In the genomic region with DNA sequence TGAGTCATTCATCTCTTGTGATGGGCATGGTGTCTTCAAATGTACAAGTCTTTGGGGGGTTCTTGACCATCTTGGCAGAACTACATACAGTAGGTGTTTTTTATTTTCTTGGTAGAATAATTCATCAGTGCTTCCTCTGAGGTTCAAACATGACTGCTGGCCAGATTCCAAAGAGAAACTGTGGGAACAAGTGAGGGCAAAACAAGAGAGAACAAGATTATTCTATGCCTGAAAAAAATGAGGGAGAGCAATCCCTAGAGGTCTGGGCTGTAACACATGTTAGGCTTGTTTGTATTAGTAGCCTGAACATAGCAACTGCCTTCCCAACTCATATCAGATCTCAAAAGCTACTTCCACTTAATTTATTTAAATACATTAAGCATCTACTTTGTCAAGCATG, we compare ENCODE assay signal across 27 mouse cellular contexts. TPM values are rescaled to one million over a fixed set of nuclear protein-coding genes. Genes with fewer than 3 reads are reported as not detected.
DNase-seq lines count a peak whose midpoint lies in the region; ATAC-seq and TF ChIP-seq lines count a peak whose summit lies in the region.
"Had no signal": no experiment of that assay in that cellular context is flagged by ENCODE, and none has a peak within 500 bp of the region (broad histone marks: within the 10 kb centered on the region; RNA-seq: fewer than 3 reads in every experiment).

No protein-coding gene starts in this region.

- H3K9me3 ChIP-seq in forebrain, embryonic 16.5 days (ENCODE audit: control insufficient read depth, low read length) = no peaks in the 10 kb centered on the region
- no peaks in the 10 kb centered on the region for H3K9me3 ChIP-seq in forebrain, embryonic 13.5 days (replicated peaks)
- no peaks in the 10 kb centered on the region for H3K9me3 ChIP-seq in limb, embryonic 14.5 days (ENCODE audit: control insufficient read depth, low read length)
- H3K9me3 ChIP-seq in limb, embryonic 10.5 days (replicated peaks) = no peaks in the 10 kb centered on the region
- H3K9me3 ChIP-seq: forebrain, embryonic 10.5 days; G1E; heart, embryonic 15.5 days; limb, embryonic 15.5 days; lung, embryonic 15.5 days had no signal

- no peak overlapping the region for H3K27ac ChIP-seq in forebrain, embryonic 16.5 days (ENCODE audit: low read length)
- no peak overlapping the region for H3K27ac ChIP-seq in forebrain, embryonic 13.5 days
- H3K27ac ChIP-seq in limb, embryonic 14.5 days (replicated peaks; ENCODE audit: low read depth, low read length) = no peak overlapping the region
- H3K27ac ChIP-seq in limb, embryonic 10.5 days = no peak overlapping the region
- H3K27ac ChIP-seq: forebrain, embryonic 10.5 days; heart, embryonic 15.5 days; limb, embryonic 15.5 days; liver, embryonic 14.5 days; lung, embryonic 15.5 days had no signal

- H3K4me3 ChIP-seq in forebrain, embryonic 16.5 days (replicated peaks; ENCODE audit: low read length) = no peak overlapping the region
- no peak overlapping the region for H3K4me3 ChIP-seq in forebrain, embryonic 13.5 days
- no peak overlapping the region for H3K4me3 ChIP-seq in limb, embryonic 14.5 days (replicated peaks; ENCODE audit: low read length)
- H3K4me3 ChIP-seq in limb, embryonic 10.5 days = no peak overlapping the region
- H3K4me3 ChIP-seq: forebrain, embryonic 10.5 days; heart, embryonic 15.5 days; limb, embryonic 15.5 days; lung, embryonic 15.5 days had no signal

- 0 out of 2 replicates have a peak, but pooled peaks have one; percentile 43 for ATAC-seq in forebrain, embryonic 16.5 days
- no peak for ATAC-seq in forebrain, embryonic 13.5 days
- no peak for ATAC-seq in limb, embryonic 14.5 days (ENCODE audit: low FRiP score, low read depth)
- ATAC-seq: activated CD4-positive, CD25-positive, alpha-beta regulatory T cell, adult 4 months had no signal

- DNase-seq in limb, embryonic 14.5 days (ENCODE audit: low spot score) = peak; percentile 20
- DNase-seq in limb, embryonic 10.5 days (ENCODE audit: low spot score) = no peak
- DNase-seq in MN1 (ENCODE audit: low spot score) (peak; percentile 52), adipocyte (ENCODE audit: low spot score) (peak; percentile 34)
- DNase-seq in urinary bladder, postnatal 36 days (ENCODE audit: low spot score in 2 of 2) = no peak
- DNase-seq: adrenal gland, postnatal 10 days; B cell, adult 2 months; cerebellum, adult 8-10 months; gastrocnemius, postnatal 25 days; heart, postnatal 36 days; kidney, adult 11 months; kidney, postnatal 4 days; layer of hippocampus, adult 9-11 months; lung, postnatal 4 days; retina, postnatal 1 day; right cerebral cortex, postnatal 25 days; spleen, adult 18-20 months had no signal

- no peak for TF ChIP-seq POLR2A in limb, embryonic 14.5 days (IDR thresholded peaks at IDR 0.05; ENCODE audit: borderline replicate concordance, extremely low read depth, insufficient read depth, insufficient read length)

- H3K4me1 ChIP-seq in forebrain, embryonic 16.5 days (replicated peaks; ENCODE audit: control insufficient read depth, insufficient read depth, low read length) = no peaks in the 10 kb centered on the region
- 0 out of 2 replicates have a peak, but pooled peaks cover 3% of the 10 kb centered on the region for H3K4me1 ChIP-seq in forebrain, embryonic 13.5 days
- H3K4me1 ChIP-seq in limb, embryonic 14.5 days (ENCODE audit: control insufficient read depth, insufficient read depth, low read length) = no peaks in the 10 kb centered on the region
- no peaks in the 10 kb centered on the region for H3K4me1 ChIP-seq in limb, embryonic 10.5 days
- H3K4me1 ChIP-seq: forebrain, embryonic 10.5 days; heart, embryonic 15.5 days; limb, embryonic 15.5 days; lung, embryonic 15.5 days had no signal

- H3K27me3 ChIP-seq in forebrain, embryonic 16.5 days (replicated peaks; ENCODE audit: control insufficient read depth, insufficient read depth, low read length) = no peaks in the 10 kb centered on the region
- H3K27me3 ChIP-seq in forebrain, embryonic 13.5 days = no peaks in the 10 kb centered on the region
- no peaks in the 10 kb centered on the region for H3K27me3 ChIP-seq in limb, embryonic 14.5 days (ENCODE audit: control insufficient read depth, insufficient read depth, low read length)
- H3K27me3 ChIP-seq in limb, embryonic 10.5 days (ENCODE audit: low read depth, poor library complexity, severe bottlenecking) = no peaks in the 10 kb centered on the region
- H3K27me3 ChIP-seq: CH12.LX; heart, embryonic 15.5 days; limb, embryonic 15.5 days; lung, embryonic 15.5 days had no signal

- H3K9ac ChIP-seq in forebrain, embryonic 16.5 days (replicated peaks; ENCODE audit: low read depth, low read length) = no peak overlapping the region
- no peak overlapping the region for H3K9ac ChIP-seq in forebrain, embryonic 13.5 days
- no peak overlapping the region for H3K9ac ChIP-seq in limb, embryonic 14.5 days (ENCODE audit: low read depth, low read length, severe bottlenecking)
- H3K9ac ChIP-seq: heart, embryonic 15.5 days; limb, embryonic 15.5 days; liver, embryonic 14.5 days; lung, embryonic 15.5 days had no signal

- H3K4me2 ChIP-seq in forebrain, embryonic 16.5 days (ENCODE audit: low read length) = no peak overlapping the region
- no peak overlapping the region for H3K4me2 ChIP-seq in forebrain, embryonic 13.5 days
- no peak overlapping the region for H3K4me2 ChIP-seq in limb, embryonic 14.5 days (replicated peaks; ENCODE audit: low read depth, low read length, severe bottlenecking)
- H3K4me2 ChIP-seq: heart, embryonic 15.5 days; limb, embryonic 15.5 days; lung, embryonic 15.5 days had no signal

- no peaks in the 10 kb centered on the region for H3K36me3 ChIP-seq in forebrain, embryonic 16.5 days (ENCODE audit: control insufficient read depth, insufficient read depth)
- no peaks in the 10 kb centered on the region for H3K36me3 ChIP-seq in forebrain, embryonic 13.5 days (ENCODE audit: poor library complexity, severe bottlenecking)
- H3K36me3 ChIP-seq in limb, embryonic 14.5 days (ENCODE audit: control insufficient read depth, insufficient read depth, low read length) = 0 out of 2 replicates have a peak, but pooled peaks cover 4% of the 10 kb centered on the region
- H3K36me3 ChIP-seq in limb, embryonic 10.5 days = no peaks in the 10 kb centered on the region
- H3K36me3 ChIP-seq: heart, embryonic 15.5 days; lung, embryonic 15.5 days had no signal

RNA-seq across cellular contexts. Expression of a gene that starts 17.4 kb away (rescaled TPM):
- 0.30 and 0.36 TPM in 2 replicates for polyA plus RNA-seq in forebrain, embryonic 16.5 days (2015; fragmentation: Nextera tagmentation; extraction: Ambion mirVana)
- 0.09 and 0.12 TPM in 2 replicates for polyA plus RNA-seq in forebrain, embryonic 13.5 days (2015; fragmentation: Nextera tagmentation; extraction: Ambion mirVana)
- polyA plus RNA-seq in limb, embryonic 14.5 days (2012; rRNA removed) = 0.08 and 0.12 TPM in 2 replicates
- 0.14 TPM in 1 of 2 replicates, not detected in the other for polyA plus RNA-seq in limb, embryonic 14.5 days (2014; fragmentation: Nextera tagmentation; extraction: Ambion mirVana)
- polyA plus RNA-seq in limb, embryonic 10.5 days (2016; fragmentation: Nextera tagmentation; extraction: Ambion mirVana) = not detected in 2 replicates
- polyA plus RNA-seq: activated CD4-positive, CD25-positive, alpha-beta regulatory T cell, adult 4 months; forebrain, embryonic 10.5 days; heart, embryonic 15.5 days; limb, embryonic 15.5 days had no signal

RNA-seq across cellular contexts. Expression of a gene that starts 38.6 kb away (rescaled TPM):
- polyA plus RNA-seq in forebrain, embryonic 16.5 days (2015; fragmentation: Nextera tagmentation; extraction: Ambion mirVana) = 17.5 and 18.7 TPM in 2 replicates
- polyA plus RNA-seq in forebrain, embryonic 13.5 days (2015; fragmentation: Nextera tagmentation; extraction: Ambion mirVana) = 9.3 and 10.0 TPM in 2 replicates
- polyA plus RNA-seq in limb, embryonic 14.5 days (2012; rRNA removed) = 9.6 and 11.3 TPM in 2 replicates
- 5.6 and 6.5 TPM in 2 replicates for polyA plus RNA-seq in limb, embryonic 14.5 days (2014; fragmentation: Nextera tagmentation; extraction: Ambion mirVana)
- polyA plus RNA-seq in limb, embryonic 10.5 days (2016; fragmentation: Nextera tagmentation; extraction: Ambion mirVana) = 3.4 and 4.5 TPM in 2 replicates

Comparison
In these comparisons a context has a peak if more than half of its experiments do, and no peak if none do; other contexts are left out.
1. DNase-seq: peak in limb, embryonic 14.5 days (single experiment), MN1 (single experiment) and adipocyte (single experiment); none in limb, embryonic 10.5 days (single experiment) and urinary bladder, postnatal 36 days (0 of 2).